Mouse (Mus musculus): Measurements from ENCODE around the gene Gm20518. TPM values are rescaled to one million over a fixed set of nuclear protein-coding genes. Genes with fewer than 3 reads are reported as not detected.

Gene Gm20518
- polyA plus RNA-seq, 1 experiment from 2014 or later, result 0.11 TPM

GRCm38 (mm10) chr16:17802839-17803674, 88.4 kb downstream of the Gm20518 start:
- ATAC-seq, result no peak
- H3K4me3 ChIP-seq (ENCODE audit: low read depth, low read length), result peak overlapping the region; percentile 28
- H3K36me3 ChIP-seq (ENCODE audit: insufficient read depth, low read length), result no peaks in the 10 kb centered on the region
- H3K9me3 ChIP-seq (ENCODE audit: low read length), result no peaks in the 10 kb centered on the region
- TF ChIP-seq EP300 (IDR thresholded peaks at IDR 0.05), result no peak
- TF ChIP-seq CTCF (IDR thresholded peaks at IDR 0.05), result peak; percentile 42
- no peak overlapping the region for H3K9ac ChIP-seq (replicated peaks; ENCODE audit: low read depth)
- peaks cover 36% of the 10 kb centered on the region for H3K4me1 ChIP-seq (ENCODE audit: insufficient read depth, low read depth, low read length)
- peak overlapping the region; percentile 46 for H3K4me2 ChIP-seq (replicated peaks; ENCODE audit: low read depth, low read length)
- DNase-seq (ENCODE audit: low spot score), result peak; percentile 39
- H3K27ac ChIP-seq (ENCODE audit: low read length), result no peak overlapping the region
- WGBS, result 16% methylated on average over 83 of the region's 83 CpGs
- peaks cover 38% of the 10 kb centered on the region for H3K27me3 ChIP-seq (replicated peaks; ENCODE audit: insufficient read depth, low read length)

GRCm38 (mm10) chr16:17802456-17802838, 89.0 kb downstream of the Gm20518 start:
- Histone ChIP-seq H3K4me2 (replicated peaks; ENCODE audit: low read depth, low read length) (peak overlapping the region; percentile 46), H3K27me3 (replicated peaks; ENCODE audit: insufficient read depth, low read length) (peaks cover 38% of the 10 kb centered on the region), H3K9me3 (ENCODE audit: low read length) (no peaks in the 10 kb centered on the region), H3K36me3 (ENCODE audit: insufficient read depth, low read length) (no peaks in the 10 kb centered on the region), H3K4me3 (ENCODE audit: low read depth, low read length) (0 out of 2 replicates have a peak overlapping the region, but pooled peaks have one; percentile 28), H3K4me1 (ENCODE audit: insufficient read depth, low read depth, low read length) (peaks cover 32% of the 10 kb centered on the region), H3K9ac (replicated peaks; ENCODE audit: low read depth) (no peak overlapping the region), H3K27ac (ENCODE audit: low read length) (no peak overlapping the region)
- DNase-seq (ENCODE audit: low spot score), result no peak
- no peak for TF ChIP-seq EP300 (IDR thresholded peaks at IDR 0.05)
- no peak for TF ChIP-seq CTCF (IDR thresholded peaks at IDR 0.05)
- ATAC-seq, result no peak
- WGBS, result 31% methylated on average over 18 of the region's 18 CpGs

DNA sequence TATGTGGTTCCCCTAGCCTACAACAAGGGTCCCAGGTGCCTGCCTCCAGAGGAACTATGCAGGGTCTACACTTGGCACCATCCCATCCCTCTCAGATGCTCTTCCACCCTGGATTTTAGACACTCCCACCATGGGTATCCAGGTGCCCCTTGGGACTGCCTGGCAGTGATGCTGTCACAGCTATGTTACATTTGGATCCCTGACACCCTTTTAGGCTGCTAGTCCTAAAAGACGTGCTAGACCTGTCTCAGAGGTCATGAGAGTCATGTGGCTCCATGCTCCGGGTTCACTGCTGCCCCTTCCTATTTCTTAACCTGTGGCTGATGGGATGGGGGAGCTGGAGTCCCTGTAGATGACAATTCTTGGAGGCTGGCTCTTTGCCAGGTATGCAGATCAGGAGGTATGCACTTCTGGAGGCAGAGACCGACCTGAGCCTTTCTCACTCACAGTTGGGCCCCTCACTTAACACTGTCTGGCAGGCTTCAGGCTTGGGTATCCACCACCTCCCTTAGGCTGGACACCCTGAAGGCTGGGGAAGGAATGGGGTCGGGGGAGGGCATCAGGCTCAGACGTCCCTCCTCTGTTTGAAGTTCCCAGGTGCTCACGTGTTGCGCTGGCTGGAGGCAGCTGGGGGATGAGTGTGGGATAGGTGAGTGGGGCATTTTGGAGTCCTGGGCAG, 89.6 kb downstream of the Gm20518 start:
- H3K4me1 ChIP-seq (ENCODE audit: insufficient read depth, low read depth, low read length), result peaks cover 26% of the 10 kb centered on the region
- ATAC-seq, result no peak
- TF ChIP-seq CTCF (IDR thresholded peaks at IDR 0.05) (no peak), EP300 (IDR thresholded peaks at IDR 0.05) (no peak)
- H3K4me2 ChIP-seq (replicated peaks; ENCODE audit: low read depth, low read length), result no peak overlapping the region
- 0 out of 2 replicates have a peak overlapping the region, but pooled peaks have one; percentile 28 for H3K4me3 ChIP-seq (ENCODE audit: low read depth, low read length)
- peaks cover 38% of the 10 kb centered on the region for H3K27me3 ChIP-seq (replicated peaks; ENCODE audit: insufficient read depth, low read length)
- WGBS, result 24% methylated on average over 7 of the region's 7 CpGs
- no peak for DNase-seq (ENCODE audit: low spot score)
- no peaks in the 10 kb centered on the region for H3K36me3 ChIP-seq (ENCODE audit: insufficient read depth, low read length)
- H3K9me3 ChIP-seq (ENCODE audit: low read length), result no peaks in the 10 kb centered on the region
- no peak overlapping the region for H3K27ac ChIP-seq (ENCODE audit: low read length)
- H3K9ac ChIP-seq (replicated peaks; ENCODE audit: low read depth), result no peak overlapping the region

DNA sequence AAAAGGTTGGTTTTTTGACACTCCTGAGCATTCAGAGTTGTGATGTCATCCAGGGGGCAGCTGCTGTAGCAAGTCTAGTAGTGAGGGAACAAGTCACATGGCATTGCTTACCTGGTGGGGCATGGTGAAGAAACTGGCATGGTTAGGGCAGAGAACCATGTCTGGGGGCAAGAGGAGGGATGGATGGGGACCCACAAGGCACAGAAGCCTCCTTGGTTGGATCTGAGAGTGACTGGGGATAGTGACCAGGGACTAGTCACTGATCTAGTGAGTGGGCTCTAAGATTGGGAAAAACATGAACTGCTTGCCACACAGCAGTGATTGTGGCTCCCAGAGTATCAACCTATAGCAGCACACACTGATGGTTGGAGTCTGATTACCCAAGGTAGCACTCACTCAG, 91.9 kb downstream of the Gm20518 start:
- ATAC-seq (no peak), DNase-seq (ENCODE audit: low spot score) (no peak)
- H3K4me3 ChIP-seq (ENCODE audit: low read depth, low read length), result no peak overlapping the region
- H3K36me3 ChIP-seq (ENCODE audit: insufficient read depth, low read length), result no peaks in the 10 kb centered on the region
- no peaks in the 10 kb centered on the region for H3K9me3 ChIP-seq (ENCODE audit: low read length)
- TF ChIP-seq CTCF (IDR thresholded peaks at IDR 0.05), result no peak
- no peak for TF ChIP-seq EP300 (IDR thresholded peaks at IDR 0.05)
- no peak overlapping the region for H3K27ac ChIP-seq (ENCODE audit: low read length)
- no peak overlapping the region for H3K9ac ChIP-seq (replicated peaks; ENCODE audit: low read depth)
- peaks cover 23% of the 10 kb centered on the region; the same call in 1 of the 2 replicates for H3K4me1 ChIP-seq (ENCODE audit: insufficient read depth, low read depth, low read length)
- H3K4me2 ChIP-seq (replicated peaks; ENCODE audit: low read depth, low read length), result no peak overlapping the region
- peaks cover 28% of the 10 kb centered on the region for H3K27me3 ChIP-seq (replicated peaks; ENCODE audit: insufficient read depth, low read length)

GRCm38 (mm10) chr16:17798321-17799180, 92.9 kb downstream of the Gm20518 start:
- Histone ChIP-seq H3K9me3 (ENCODE audit: low read length) (no peaks in the 10 kb centered on the region), H3K36me3 (ENCODE audit: insufficient read depth, low read length) (no peaks in the 10 kb centered on the region), H3K9ac (replicated peaks; ENCODE audit: low read depth) (peak overlapping the region; percentile 58), H3K27me3 (replicated peaks; ENCODE audit: insufficient read depth, low read length) (peaks cover 22% of the 10 kb centered on the region; the same call in 1 of the 2 replicates), H3K4me2 (replicated peaks; ENCODE audit: low read depth, low read length) (peak overlapping the region; percentile 81), H3K27ac (ENCODE audit: low read length) (peak overlapping the region; percentile 94), H3K4me1 (ENCODE audit: insufficient read depth, low read depth, low read length) (peaks cover 16% of the 10 kb centered on the region; the same call in 1 of the 2 replicates), H3K4me3 (ENCODE audit: low read depth, low read length) (peak overlapping the region; percentile 52)
- ATAC-seq, result peak; percentile 76
- TF ChIP-seq CTCF (IDR thresholded peaks at IDR 0.05) (no peak), EP300 (IDR thresholded peaks at IDR 0.05) (no peak)
- WGBS, result 11% methylated on average over 28 of the region's 45 CpGs
- peak; percentile 92 for DNase-seq (ENCODE audit: low spot score)
